Mouse (Mus musculus): Measurements from ENCODE around the gene Hs3st5. TPM values are rescaled to one million over a fixed set of nuclear protein-coding genes. Genes with fewer than 3 reads are reported as not detected.

Gene Hs3st5
- total and polyA plus RNA-seq, 3 experiments = not detected

GRCm38 (mm10) chr10:36862127-36862895 lies 355.7 kb downstream of the Hs3st5 start:
- H3K79me2 ChIP-seq (replicated peaks; ENCODE audit: control insufficient read depth, extremely low read depth, insufficient read depth, poor library complexity, severe bottlenecking) = no peaks in the 10 kb centered on the region
- H3K9ac ChIP-seq (ENCODE audit: insufficient read depth, low read depth) = no peak overlapping the region
- TF ChIP-seq CHD2 (IDR thresholded peaks at IDR 0.05; ENCODE audit: low read length) = no peak
- no peak for TF ChIP-seq ZC3H11A (IDR thresholded peaks at IDR 0.05; ENCODE audit: low read depth, low read length)
- no peak for TF ChIP-seq CHD1 (IDR thresholded peaks at IDR 0.05; ENCODE audit: low read depth, low read length)
- no peak for TF ChIP-seq MAZ (IDR thresholded peaks at IDR 0.05; ENCODE audit: low read depth, low read length)
- TF ChIP-seq MYC (IDR thresholded peaks at IDR 0.05; ENCODE audit: low read depth, low read length) = no peak
- no peak for TF ChIP-seq KAT2A (IDR thresholded peaks at IDR 0.05; ENCODE audit: insufficient replicate concordance, low read length)
- TF ChIP-seq RAD21 (IDR thresholded peaks at IDR 0.05; ENCODE audit: low read depth, low read length) = no peak
- no peak for TF ChIP-seq MAFK (IDR thresholded peaks at IDR 0.05; ENCODE audit: insufficient replicate concordance, low read length)
- no peak for TF ChIP-seq POLR2AphosphoS2 (IDR thresholded peaks at IDR 0.05; ENCODE audit: low read depth, low read length)
- no peak for TF ChIP-seq POLR2A (IDR thresholded peaks at IDR 0.05; ENCODE audit: low read depth, low read length)
- H3K36me3 ChIP-seq (replicated peaks in 1 of 2; ENCODE audit: control insufficient read depth in 1 of 2, insufficient read depth in 1 of 2, low read length in 1 of 2) = no peaks in the 10 kb centered on the region
- in situ Hi-C loops (cut with MboI; ENCODE audit: low pct_ligation_motif_present, low pct_unique_long_range_greater_than_20kb, low sequenced_read_pairs) (no loop called here), dilution Hi-C loops (cut with MboI; ENCODE audit: extremely low pct_ligation_motif_present, extremely low pct_unique_long_range_greater_than_20kb, low sequenced_read_pairs) (no loop called here)
- H3K4me2 ChIP-seq (ENCODE audit: insufficient read depth, low read depth, poor library complexity, severe bottlenecking) = no peak overlapping the region
- DNase-seq (ENCODE audit: extremely low read depth) = no peak
- H3K4me1 ChIP-seq (ENCODE audit: control insufficient read depth in 1 of 2, insufficient read depth in 2 of 2) = no peaks in the 10 kb centered on the region
- no peaks in the 10 kb centered on the region for H3K27me3 ChIP-seq (replicated peaks)
- H3K9me3 ChIP-seq (replicated peaks; ENCODE audit: low read length) = no peaks in the 10 kb centered on the region
- H3K4me3 ChIP-seq (replicated peaks in 1 of 3; ENCODE audit: low read depth in 2 of 3, low read length in 2 of 3, poor library complexity in 1 of 3) = no peak overlapping the region
- no peak overlapping the region for H3K27ac ChIP-seq (ENCODE audit: insufficient read depth, low read depth)

Data from CH12.LX (cell line).